Mouse (Mus musculus) T-helper 1 cell (primary cell): ENCODE results near the gene Trabd2b.

ENCODE experiments used
- in situ Hi-C: fragments of 300-600 bp; cut with MboI, MseI; formaldehyde crosslinking; loops from one replicate; pipeline ENCODE4 v1.15.1; 2025; ENCODE audit warnings: high pct_unique_total_duplicates

The Trabd2b gene

DNA sequence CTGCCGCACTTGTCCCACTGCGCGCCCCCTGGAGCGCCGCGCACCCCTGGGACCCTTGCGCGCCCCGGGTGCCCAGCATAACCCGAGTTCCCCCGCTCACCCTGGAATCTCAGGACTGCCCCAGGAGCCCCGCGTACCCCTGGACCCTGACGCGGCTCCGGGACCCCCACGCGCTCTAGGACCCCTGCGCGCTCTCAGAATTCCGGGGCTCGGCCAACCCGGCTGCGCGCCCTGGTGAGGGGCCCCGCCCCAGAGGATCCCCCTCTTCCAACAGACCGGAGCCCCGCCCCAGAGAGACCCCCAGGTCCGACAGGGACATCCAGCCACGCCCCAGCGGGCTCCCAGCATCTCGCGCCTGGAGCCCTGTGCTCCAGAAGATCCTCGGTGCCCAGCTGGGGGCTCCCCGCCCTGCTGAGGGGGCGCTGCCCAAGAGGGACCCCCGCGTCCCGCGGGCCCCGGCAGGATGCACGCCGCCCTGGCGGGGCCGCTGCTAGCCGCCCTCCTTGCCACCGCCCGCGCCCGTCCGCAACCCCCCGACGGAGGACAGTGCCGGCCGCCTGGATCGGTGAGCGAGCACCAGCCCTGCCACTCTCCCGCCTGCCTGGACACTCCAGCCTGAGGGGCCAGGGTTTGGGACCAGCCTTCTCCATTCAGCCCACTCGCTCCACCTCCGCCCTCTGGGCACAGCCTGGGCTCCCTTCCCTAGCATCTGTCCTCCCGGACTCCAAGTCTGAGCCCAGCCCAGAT lies at the start of gene Trabd2b:
Gene Trabd2b, plus strand, starts transcription at position 370 of the 747 bp plus-strand sequence.
- in situ Hi-C loops = no loop called here

DNA sequence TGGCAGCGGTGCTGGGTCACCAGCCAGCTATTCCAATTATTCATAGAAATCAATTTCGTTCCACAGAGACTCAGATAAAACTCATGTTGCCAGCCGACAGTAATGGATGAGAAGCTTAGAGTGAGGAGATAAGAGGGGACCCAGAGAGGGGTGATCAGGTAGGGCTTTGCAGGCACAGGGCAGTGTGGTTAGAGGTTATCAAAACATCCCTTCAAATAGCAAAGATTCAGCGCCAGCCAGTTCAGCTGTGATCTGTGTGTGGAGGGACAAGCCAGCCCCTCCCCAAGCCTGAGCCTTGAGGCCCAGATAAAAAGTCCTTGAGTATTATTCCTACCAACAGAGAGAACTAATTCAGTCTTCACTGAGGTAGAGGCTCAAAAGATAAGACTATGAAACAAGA lies 49.1 kb upstream of the Trabd2b start:
- in situ Hi-C loops = no loop called here

DNA sequence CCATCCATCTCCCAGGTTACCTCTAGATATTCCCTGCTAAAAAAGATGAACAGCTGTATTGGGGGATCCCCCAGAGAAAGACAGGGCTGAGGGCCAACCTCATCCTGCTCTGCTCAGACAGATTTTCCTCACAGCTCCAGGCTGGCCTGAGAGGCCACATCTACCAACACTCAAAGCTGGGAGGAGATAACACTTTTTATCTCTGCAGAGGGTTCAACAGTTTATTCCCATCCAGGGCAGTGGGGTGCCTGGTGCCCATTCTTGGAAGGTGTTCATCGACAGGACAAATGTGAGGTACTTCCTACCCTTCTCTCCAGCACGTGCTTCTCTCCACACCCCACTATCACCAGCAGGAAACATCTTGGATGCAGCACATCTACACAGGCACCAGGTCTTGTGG lies 47.6 kb upstream of the Trabd2b start:
- in situ Hi-C loops = no loop called here

DNA sequence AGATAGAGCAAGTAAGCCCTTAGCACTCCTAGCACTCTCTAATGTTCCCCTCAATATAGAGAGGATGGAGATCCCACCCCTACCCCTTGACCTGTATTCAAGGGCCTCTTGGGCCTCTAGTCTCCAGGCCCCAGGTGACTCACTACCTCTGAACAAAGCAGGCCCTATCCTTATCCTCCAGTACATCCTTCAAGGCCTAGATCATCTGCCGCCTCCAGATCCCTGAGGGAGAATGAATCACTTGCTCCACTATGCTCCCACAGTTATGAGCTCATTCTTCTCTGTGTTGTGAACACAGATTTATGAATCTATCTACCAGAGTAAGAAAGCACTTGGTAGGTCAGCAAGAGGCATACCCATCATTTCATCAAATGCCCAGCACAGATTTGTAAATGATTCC lies 46.7 kb upstream of the Trabd2b start:
- in situ Hi-C loops = no loop called here

DNA sequence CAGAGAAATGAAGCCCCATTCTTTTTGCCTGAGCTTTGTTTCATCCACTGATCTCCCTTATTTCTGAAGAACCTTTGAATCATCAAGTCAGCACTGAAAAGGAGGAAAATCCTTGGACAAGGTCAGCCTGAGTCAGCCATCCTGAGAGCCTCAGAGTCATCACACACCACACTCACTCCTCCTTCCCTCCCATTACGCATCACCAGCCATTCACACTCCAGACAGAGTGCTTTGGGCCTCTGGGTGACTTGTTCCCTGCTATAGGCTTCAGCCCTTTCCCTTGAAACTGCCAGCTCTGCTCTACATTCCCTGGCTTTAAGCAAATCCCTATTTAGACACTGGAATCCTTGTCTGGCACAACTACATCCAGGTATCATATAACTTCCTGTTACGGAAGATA lies 45.2 kb upstream of the Trabd2b start:
- in situ Hi-C loops = no loop called here

DNA sequence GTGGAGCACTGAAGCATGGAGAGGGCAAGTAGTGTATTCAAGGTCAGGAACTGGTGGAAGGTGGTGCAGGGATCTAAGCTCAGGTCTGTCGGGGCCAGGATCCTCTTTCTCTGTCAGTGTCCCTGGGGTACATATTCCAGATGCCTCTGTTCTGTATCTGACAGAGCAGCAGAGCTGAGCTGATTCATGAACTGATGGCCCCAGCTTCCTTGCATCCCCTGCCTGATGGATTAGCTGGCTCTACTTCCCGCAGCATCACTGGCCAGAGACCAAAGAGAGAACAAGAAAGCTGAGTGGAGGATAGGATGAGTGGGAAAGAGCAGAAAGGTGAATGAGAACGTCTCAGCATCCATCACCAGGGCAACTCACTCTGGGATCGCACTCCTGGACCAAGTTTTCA lies 41.5 kb upstream of the Trabd2b start:
- in situ Hi-C loops = no loop called here

DNA sequence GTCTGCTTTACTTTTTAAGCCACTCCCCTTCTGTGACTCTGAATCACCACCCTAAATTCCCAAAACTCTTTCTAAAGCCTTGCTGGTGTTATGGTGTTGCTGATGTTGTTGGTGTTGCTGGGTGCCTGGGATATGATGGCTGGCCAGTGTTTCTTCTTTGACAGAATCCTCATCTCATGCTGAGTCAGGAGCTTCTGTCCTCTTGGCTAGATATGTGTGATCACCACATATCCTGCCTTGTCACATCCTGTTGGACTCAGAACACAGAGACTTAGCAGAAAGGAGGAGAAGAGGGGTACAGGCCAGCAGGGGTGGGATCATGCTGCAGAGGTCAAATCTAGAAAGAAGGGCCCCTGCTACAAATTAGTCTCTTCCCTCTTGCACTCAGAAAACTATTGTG lies 40.9 kb upstream of the Trabd2b start:
- in situ Hi-C loops = no loop called here

DNA sequence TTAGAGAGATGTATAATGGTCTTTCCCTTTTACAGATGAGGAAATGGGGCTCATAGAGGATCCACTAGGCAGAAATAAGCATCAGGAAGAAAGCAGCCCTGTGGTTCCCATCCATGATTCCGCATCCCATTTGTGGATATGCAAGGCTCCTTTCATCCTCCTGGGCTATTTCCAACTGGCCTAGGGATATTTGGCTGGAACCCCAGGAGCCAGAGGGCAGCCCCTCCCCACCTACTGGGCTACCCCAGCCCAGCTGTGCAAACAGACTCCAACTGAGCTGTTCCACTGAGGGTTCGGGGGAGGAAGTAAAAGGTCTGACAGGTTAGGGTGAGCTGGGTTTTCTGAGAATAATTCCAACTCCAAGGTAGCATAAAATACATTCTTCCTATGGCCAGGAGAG lies 39.5 kb upstream of the Trabd2b start:
- in situ Hi-C loops = no loop called here

DNA sequence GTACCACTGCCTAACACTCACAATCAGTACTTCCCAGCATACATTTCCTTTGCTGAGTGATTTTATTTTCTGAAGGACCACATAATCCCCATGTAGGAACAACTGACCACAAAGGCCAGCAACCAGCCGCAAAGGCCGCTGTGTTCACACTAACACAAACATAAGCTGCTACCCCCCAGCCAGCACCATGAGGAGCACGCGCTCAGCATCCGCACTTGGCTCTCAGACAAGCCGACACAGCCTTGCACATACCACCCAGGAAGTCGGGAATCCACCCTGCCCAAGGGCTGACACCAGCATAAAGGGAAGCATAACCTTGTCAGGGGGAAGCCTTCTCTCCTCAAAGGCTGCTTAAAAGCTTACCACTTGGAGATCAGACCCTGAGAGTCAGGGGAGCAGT lies 38.7 kb upstream of the Trabd2b start:
- in situ Hi-C loops = no loop called here

DNA sequence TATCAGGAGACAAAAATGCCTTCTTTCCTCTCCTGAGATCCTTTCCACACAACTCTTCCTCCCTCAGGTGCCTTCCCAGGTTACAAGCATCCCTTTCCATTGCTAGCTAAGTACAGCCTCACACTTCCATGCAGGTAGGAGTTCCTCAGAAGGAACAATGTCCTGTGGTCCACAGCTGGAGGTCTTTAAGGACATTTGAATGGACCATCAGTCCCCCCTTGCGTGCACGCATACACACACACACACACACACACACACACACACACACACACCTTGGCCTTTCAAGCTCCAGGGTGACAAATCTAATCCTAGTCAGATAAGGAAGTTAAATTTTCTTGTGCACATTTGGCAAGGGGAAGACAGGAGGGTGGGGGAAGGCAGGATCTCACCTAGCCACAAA lies 36.9 kb upstream of the Trabd2b start:
- in situ Hi-C loops = no loop called here

DNA sequence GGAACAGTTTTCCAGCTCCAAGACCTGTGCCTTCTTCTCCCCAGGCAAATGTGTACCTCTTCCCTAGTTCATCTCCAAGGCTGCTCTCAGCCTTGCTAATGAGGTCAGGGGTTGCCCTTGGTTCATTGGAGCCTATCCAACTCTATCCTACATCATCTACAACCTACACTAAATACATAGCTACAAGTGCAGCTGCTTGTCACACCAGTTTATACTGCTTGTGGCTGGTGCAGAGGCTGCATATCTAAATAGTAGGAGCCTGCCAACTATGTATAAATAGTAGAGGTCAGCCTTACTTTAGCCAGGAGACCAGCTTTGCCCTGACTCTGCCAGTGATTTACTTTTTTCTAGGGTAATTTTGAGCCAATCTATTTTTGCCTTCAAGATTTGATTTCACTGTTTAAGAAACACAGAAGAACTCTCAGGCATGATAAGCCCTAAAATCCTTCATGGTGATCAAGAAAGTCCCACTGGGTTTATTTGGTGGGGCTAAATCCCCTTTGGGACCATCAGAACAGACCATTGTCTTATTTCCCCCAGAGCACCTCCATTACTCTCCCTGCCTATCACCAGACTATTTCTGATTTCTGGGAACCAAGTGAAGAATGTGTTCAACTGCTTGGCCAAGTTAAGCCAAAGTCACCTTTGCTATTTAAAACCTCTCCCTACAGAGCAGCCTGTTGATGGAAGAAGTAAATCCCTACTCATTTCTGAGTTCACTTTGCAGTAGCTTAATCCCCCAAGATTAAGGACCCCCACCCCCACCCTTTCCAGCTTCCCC lies 35.4 kb upstream of the Trabd2b start:
- in situ Hi-C loops = no loop called here

DNA sequence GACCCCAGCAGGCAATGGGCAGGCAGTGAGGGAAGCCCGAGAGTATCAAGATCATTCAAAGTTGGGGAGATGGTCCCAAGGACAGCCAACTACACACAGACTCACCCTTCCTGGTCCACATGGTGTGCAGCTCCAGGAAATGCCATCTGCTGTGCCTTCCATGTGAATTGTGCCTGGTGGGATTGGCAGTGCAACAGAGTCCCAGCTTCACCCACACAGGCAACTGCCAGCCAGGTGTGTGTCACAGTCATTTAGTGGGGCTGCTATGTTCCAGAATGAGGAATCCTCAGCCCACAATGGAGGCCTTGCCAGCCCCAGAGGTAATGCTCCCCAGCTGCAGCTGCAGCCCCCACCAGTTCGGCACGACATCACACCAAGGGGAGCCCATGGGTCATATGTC lies 33.8 kb upstream of the Trabd2b start:
- in situ Hi-C loops = no loop called here

DNA sequence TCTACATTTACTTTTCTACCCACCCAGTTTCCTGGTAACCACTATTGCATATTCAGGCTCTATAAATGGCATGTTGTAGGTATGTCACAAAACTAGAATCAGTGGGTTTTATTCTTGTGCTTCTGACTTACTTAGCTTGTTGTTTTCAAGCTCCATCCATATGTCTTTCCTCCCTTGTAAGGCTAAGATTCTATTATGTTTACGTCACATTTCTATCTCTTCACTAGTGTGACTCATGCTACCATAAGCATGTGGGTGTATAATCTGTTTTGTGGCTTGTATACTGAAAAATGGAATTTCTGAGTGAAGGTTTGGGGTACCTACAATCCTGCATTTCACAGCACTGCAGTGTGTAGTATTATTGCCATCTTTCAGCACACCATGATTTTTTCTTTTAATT lies 32.2 kb upstream of the Trabd2b start:
- in situ Hi-C loops = no loop called here

DNA sequence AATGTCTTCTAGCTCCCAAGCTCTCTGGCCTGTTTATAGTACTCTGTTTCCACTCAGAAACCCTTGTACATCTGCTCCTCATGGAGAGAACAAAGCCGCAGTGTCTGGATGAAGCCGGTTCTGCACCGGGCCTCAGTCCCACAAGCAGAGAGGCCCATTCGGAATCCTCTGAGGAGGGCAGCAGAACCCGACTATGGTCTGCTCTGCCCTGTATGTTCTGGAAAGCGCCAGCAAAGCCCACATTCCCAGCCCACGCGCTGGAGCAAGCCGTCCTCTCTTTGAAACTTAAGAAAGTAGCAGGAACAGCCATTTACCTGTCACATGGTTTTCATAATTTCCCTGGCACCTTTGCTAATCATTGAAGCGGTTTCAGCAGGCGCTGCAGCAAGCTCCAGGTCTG lies 29.0 kb upstream of the Trabd2b start:
- in situ Hi-C loops = no loop called here

DNA sequence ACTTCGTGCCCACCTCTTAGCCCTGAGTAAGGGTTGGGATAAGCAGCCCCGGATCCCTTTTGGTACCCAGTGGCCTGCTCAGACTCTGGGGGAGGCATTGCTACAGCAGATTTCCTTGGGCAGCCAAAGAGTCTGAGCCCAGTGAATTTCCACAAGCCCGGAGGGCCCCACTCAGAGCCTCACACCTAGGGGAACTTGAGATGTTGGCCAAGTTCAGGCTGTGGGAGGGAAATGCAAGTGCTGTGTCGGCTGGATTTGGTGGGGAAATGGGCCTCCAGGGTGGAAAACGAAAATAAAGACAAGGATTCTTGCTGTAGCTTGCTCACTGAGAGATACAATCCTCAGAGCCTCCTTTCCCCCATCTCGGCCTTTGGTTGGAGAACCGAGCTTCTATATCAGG lies 28.0 kb upstream of the Trabd2b start:
- in situ Hi-C loops = no loop called here

DNA sequence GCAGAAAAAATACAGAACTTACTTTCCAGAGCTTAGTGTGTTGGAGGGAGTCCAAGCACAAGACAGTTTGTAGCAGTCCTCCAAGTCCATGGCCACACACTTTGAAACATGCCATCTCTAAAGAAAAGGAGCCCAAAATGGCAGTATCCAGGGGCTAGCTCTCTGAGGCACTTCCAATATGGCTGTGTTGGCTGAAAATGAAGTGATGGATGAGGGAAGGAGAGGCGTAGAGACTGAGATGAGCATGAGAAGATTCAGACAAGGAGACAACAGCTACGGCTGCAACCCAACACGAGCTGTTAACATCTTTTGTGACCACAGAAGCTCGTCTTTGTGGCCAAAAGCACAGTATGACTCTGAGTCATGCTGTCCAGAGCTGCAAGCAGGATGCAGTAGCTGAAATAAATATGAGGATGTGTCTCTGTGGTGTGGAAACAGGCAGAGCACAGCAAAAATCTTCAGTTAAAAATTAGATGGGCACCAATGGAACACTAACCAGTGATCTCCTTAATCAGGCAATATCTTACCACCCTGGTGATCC lies 27.0 kb upstream of the Trabd2b start:
- in situ Hi-C loops = no loop called here

DNA sequence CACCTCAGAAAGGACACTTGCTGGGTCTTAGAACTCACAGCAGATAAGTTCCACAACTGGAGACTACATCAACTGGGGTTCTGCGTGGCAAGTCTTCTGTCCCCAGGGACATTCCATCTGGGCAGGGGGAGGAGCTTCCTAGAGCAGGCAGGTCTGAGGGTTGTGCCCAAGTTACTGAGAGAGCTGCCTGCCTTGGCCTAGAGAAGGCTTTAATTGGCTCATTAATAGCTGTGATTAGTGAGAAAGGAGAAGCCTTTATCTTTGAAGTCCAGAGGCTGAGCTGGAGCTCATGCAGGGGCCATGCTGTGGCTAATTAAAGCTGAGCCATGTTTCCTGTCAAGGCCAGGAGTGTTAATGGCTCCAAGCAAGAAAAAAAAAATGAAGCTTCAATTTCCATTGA lies 23.9 kb upstream of the Trabd2b start:
- in situ Hi-C loops = no loop called here

DNA sequence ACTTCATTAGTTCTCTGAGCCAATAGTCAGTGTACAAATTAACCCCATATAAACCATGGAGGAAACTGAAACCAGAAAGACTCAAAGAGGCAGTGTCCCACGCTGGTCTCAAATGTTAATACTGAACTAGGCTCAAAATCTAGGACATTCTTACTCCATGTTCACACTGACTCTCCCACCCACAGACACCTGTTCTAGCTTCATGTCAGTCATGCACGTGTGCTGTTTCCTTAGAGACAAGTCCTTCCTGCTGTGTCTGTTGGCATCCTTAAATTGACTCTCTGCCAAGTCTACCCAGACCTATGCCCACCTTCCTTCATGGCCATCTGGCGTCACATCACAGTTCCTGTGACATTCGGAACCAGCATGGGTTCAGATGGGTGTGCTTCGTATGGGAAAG lies 21.3 kb upstream of the Trabd2b start:
- in situ Hi-C loops = no loop called here

DNA sequence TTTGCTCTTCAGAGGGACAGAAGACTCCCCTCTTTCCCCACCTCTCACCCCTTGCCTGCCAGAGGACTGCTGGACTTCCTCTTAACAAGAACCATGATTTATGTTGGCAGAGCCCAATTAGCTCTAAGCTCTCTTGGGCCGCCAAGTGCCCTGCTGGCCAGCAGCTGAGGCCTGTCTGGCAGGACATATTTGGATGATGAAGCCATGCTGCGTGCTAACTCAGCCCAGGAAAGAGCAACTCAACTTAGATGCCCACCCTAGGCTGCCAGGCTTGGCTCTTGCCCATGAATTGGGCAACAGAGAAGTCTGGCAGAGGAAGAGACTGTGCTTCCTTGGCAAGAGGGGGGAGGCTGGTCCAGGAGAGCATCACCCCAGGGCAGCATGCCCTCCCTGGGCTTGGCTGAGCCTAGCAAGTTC lies 20.1 kb upstream of the Trabd2b start:
- in situ Hi-C loops = no loop called here

DNA sequence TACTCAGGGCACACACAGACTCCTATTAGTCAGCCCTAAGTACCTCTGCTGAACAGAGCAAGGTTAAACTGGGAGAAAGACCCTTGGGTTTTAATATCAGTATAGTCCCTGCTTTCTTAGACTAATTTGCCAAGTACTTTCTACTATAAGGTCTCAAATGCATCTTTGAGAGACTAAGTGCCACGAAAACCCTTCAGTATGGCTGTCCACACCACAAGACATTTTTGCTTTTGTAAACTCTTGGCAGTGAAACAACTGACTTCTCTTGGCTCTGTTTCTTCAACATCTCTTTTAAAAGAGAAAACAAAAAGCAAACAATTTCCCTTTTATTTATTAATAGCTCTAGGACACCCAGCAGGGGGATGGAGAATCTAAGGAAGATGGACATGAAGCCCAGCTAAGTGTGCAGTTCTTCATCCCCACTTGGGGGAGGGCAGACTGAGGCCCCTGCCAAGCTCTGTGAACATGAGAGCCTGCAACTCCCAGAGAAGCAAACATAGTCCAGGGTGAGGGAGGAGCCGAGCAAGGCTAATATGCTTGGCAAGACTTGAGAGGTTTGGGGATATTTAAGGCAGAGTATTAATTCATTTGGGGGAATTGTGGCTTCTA lies 18.9 kb upstream of the Trabd2b start:
- in situ Hi-C loops = no loop called here

DNA sequence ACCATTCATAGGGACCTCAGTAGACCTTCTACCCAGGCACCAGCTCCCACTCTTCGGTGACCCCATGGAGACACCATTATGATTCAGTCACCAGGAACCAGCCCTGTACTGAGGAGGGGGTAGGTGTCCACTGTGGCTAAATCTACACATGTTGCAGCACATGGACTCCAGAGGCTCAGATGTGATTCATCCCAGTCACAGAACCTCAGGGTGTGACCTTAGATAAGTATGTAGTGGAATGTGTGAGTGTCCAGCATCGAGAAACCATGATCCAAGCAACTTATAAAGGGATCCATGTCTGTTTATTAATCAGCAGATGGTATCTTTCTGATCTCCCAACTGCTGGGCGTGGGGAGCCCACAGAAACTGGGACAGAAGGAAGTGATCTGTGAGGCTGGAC lies 18.2 kb upstream of the Trabd2b start:
- in situ Hi-C loops = no loop called here

DNA sequence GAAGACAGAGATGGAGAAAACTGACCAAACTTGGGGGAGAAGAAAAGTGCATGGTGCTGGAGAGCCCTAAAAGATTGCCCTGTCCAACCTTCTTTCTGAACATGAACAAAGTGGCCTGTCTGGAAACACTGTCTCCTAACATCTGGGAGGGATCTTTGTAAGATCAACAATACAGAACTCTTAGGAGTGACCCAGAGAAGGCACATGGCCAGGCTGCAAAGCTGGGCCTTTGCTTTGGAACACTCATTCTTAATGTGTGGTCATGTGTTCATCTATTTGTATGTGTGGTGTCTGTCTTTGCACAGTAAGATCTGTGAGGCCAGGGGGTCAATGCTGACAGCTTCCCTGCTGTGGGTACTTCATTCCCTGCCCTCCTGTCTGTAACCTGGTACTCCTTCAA lies 16.9 kb upstream of the Trabd2b start:
- in situ Hi-C loops = no loop called here

DNA sequence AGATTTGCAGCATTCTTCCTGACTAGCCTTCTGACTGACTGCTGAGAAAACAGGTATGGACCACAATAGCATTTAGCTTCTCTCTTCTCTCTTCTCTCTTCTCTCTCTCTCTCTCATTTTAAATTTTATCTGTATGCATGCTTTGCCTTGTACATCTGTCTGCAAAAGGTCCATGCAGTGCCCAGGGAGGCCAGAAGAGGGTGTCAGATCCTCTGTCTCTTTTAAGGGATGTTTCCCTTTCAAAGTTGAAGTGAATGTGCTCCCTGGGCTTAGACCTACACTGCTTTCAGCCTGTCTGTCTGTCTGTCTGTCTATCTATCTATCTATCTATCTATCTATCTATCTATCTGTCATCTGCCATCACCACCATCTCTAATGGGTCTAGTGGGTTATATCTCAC lies 8.9 kb upstream of the Trabd2b start:
- in situ Hi-C loops = no loop called here
